Mouse (Mus musculus): ENCODE data around the gene Nhlh1. TPM values are rescaled to one million over a fixed set of nuclear protein-coding genes. Genes with fewer than 3 reads are reported as not detected.

Gene Nhlh1
- polyA plus RNA-seq, 1 experiment from 2014 or later, result not detected

DNA sequence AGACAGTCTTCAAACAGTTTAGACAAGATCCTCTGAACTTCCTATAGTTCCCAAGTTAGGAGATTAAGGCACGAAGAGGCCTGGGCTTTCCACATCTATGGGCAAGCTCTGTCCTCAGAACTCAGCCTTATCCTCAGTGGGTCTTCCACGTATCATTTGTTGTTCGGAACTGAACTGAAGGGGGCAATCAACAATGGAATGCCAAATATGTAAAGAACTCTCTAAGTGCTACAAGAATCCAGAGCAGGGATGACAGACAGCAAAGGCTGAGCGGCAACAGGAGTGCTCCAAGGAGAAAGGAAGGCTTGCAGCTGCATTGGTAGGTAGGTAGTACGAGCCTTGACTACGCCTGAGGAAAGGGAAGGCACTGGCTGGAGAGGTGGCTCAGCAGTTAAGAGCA lies 12.9 kb upstream of the Nhlh1 start:
- no peak overlapping the region for H3K4me2 ChIP-seq (replicated peaks; ENCODE audit: low read depth)
- no peaks in the 10 kb centered on the region for H3K27me3 ChIP-seq (ENCODE audit: control insufficient read depth, insufficient read depth, low read length)
- DNase-seq (ENCODE audit: low spot score), result no peak
- H3K4me1 ChIP-seq (replicated peaks; ENCODE audit: control insufficient read depth, insufficient read depth), result no peaks in the 10 kb centered on the region
- TF ChIP-seq CTCF (IDR thresholded peaks at IDR 0.05; ENCODE audit: low read depth), result no peak
- TF ChIP-seq EP300 (optimal IDR thresholded peaks at IDR 0.05), result no peak
- no peak overlapping the region for H3K27ac ChIP-seq (replicated peaks)
- no peak overlapping the region for H3K4me3 ChIP-seq (ENCODE audit: low read depth, low read length)
- no peak overlapping the region for H3K9ac ChIP-seq (ENCODE audit: low read length)
- peaks cover 72% of the 10 kb centered on the region for H3K36me3 ChIP-seq (ENCODE audit: control insufficient read depth, insufficient read depth, low read length)
- WGBS, result 57% methylated on average over 6 of the region's 6 CpGs
- no peaks in the 10 kb centered on the region for H3K9me3 ChIP-seq (ENCODE audit: control insufficient read depth, low read length)
- no peak for ATAC-seq (ENCODE audit: low FRiP score, low TSS enrichment)

DNA sequence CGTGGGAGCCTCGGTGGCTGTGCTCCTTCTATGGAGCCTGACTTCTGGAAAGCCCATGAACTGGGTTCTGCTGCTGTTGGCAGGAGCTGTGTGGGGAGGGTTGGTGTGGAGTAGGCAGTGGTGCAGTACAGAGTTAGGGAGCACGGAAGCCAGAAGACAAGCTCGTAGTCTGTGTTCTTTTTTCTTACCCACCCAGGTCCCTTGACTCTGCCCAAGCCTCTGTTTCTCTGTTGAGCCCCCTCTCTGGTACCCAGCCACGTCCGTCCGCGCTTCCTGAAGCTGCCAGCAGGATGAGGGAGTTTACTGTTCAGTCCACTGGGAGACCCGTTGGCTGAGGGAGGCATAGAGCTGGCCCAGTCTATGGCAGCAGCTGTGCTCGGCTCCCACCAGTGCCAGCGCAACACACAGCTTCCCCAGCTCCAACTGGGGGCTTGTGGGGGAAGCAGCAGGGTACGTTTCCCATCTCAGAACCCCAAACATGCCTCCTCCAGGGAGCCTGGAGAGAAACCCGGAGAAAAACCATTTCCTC lies 7.3 kb upstream of the Nhlh1 start:
- Histone ChIP-seq H3K4me2 (replicated peaks; ENCODE audit: low read depth) (no peak overlapping the region), H3K27ac (replicated peaks) (no peak overlapping the region), H3K9ac (ENCODE audit: low read length) (no peak overlapping the region), H3K4me3 (ENCODE audit: low read depth, low read length) (no peak overlapping the region), H3K27me3 (ENCODE audit: control insufficient read depth, insufficient read depth, low read length) (no peaks in the 10 kb centered on the region), H3K9me3 (ENCODE audit: control insufficient read depth, low read length) (no peaks in the 10 kb centered on the region), H3K36me3 (ENCODE audit: control insufficient read depth, insufficient read depth, low read length) (peaks cover 31% of the 10 kb centered on the region), H3K4me1 (replicated peaks; ENCODE audit: control insufficient read depth, insufficient read depth) (no peaks in the 10 kb centered on the region)
- 76% methylated on average over 13 of the region's 13 CpGs for WGBS
- TF ChIP-seq EP300 (optimal IDR thresholded peaks at IDR 0.05), result no peak
- 0 out of 2 replicates have a peak, but pooled peaks have one; percentile 5 for TF ChIP-seq CTCF (IDR thresholded peaks at IDR 0.05; ENCODE audit: low read depth)
- DNase-seq (ENCODE audit: low spot score) (no peak), ATAC-seq (ENCODE audit: low FRiP score, low TSS enrichment) (no peak; the same call in 1 of the 2 replicates)

DNA sequence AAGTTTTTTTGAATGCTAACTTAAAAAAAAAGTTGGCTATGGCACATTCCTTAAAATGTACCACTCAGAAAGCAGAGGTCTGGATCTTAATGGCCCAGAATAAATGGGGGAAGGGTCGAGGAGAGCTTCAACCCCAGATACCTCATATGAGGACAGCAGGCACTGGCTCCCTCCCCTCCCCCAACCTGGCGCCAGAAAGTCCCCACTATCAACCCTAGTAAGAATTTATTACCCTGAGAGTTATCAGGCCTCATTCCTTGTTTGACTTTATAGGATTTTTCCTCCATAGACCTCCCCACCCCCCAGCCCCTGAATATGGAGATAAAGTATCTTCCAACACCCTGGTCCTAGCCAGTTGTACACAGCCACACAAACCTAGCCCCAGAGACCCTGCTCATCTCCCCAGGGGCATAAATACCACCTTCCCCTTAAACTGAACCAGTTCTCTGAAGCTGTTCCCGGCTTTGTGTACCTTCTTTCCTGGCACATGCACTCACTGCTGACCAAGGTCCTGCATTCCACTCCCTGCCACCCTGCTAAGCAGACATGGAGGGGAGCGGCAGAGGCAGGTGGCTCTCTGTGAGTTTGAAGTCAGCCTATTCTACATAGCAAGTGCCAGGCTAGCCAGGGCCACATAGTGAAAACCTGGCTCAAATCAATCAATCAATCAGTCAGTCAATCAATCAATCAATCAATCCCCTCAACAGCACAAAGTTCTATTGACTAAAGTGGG lies 6.1 kb upstream of the Nhlh1 start:
- TF ChIP-seq CTCF (IDR thresholded peaks at IDR 0.05; ENCODE audit: low read depth) (no peak), EP300 (optimal IDR thresholded peaks at IDR 0.05) (no peak)
- Histone ChIP-seq H3K27me3 (ENCODE audit: control insufficient read depth, insufficient read depth, low read length) (no peaks in the 10 kb centered on the region), H3K36me3 (ENCODE audit: control insufficient read depth, insufficient read depth, low read length) (peaks cover 19% of the 10 kb centered on the region), H3K27ac (replicated peaks) (no peak overlapping the region), H3K9ac (ENCODE audit: low read length) (no peak overlapping the region), H3K9me3 (ENCODE audit: control insufficient read depth, low read length) (no peaks in the 10 kb centered on the region), H3K4me1 (replicated peaks; ENCODE audit: control insufficient read depth, insufficient read depth) (no peaks in the 10 kb centered on the region), H3K4me3 (ENCODE audit: low read depth, low read length) (no peak overlapping the region), H3K4me2 (replicated peaks; ENCODE audit: low read depth) (no peak overlapping the region)
- WGBS, result 48% methylated on average over 4 of the region's 4 CpGs
- DNase-seq (ENCODE audit: low spot score) (no peak), ATAC-seq (ENCODE audit: low FRiP score, low TSS enrichment) (peak; percentile 33; the same call in 1 of the 2 replicates)

DNA sequence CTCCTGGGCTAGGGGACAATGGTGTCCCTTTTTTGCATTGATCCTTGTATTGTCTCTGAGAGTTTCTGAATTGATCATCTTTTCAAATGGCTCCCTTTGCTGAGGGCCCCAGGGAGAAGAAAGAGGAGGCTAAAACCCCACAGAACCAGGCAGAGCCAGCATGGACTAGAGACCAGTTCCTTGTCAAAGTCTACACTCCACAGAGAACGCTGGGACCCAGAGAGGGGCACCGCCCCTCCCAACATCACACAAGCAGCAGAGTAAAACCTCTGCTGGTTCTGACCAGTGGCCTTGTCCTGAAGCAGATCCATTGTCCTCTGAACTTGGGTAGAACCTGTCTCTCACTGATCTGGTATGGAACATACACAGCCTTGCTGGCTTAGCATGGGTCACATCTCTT lies 4.7 kb upstream of the Nhlh1 start:
- WGBS, result 90% methylated on average over 2 of the region's 2 CpGs
- Histone ChIP-seq H3K4me3 (ENCODE audit: low read depth, low read length) (no peak overlapping the region), H3K27me3 (ENCODE audit: control insufficient read depth, insufficient read depth, low read length) (no peaks in the 10 kb centered on the region), H3K4me2 (replicated peaks; ENCODE audit: low read depth) (no peak overlapping the region), H3K27ac (replicated peaks) (no peak overlapping the region), H3K36me3 (ENCODE audit: control insufficient read depth, insufficient read depth, low read length) (peaks cover 16% of the 10 kb centered on the region), H3K9ac (ENCODE audit: low read length) (no peak overlapping the region), H3K4me1 (replicated peaks; ENCODE audit: control insufficient read depth, insufficient read depth) (no peaks in the 10 kb centered on the region), H3K9me3 (ENCODE audit: control insufficient read depth, low read length) (no peaks in the 10 kb centered on the region)
- TF ChIP-seq EP300 (optimal IDR thresholded peaks at IDR 0.05) (no peak), CTCF (IDR thresholded peaks at IDR 0.05; ENCODE audit: low read depth) (no peak)
- DNase-seq (ENCODE audit: low spot score), result no peak
- no peak for ATAC-seq (ENCODE audit: low FRiP score, low TSS enrichment)

DNA sequence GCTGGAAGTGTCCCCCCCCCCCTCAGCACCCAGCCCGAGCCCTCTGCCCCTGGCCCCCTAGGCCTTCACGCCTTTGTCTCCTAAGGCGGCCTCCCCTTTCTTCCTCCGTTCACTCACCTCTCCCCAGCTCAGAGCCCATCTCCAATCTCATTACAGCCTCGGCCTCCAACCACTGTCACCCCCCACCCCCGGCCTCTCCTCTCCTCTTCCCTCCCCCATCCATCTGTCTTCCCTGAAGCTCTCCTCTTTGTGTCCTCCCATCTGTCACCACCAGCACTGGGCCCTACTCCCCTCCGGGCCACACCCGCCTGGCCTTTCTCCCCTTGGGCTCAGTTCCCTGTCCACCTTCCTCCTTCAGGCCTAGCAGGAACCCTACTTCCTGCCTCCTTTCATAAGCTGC lies 3.8 kb upstream of the Nhlh1 start:
- H3K4me2 ChIP-seq (replicated peaks; ENCODE audit: low read depth), result no peak overlapping the region
- no peak overlapping the region for H3K27ac ChIP-seq (replicated peaks)
- H3K36me3 ChIP-seq (ENCODE audit: control insufficient read depth, insufficient read depth, low read length), result peaks cover 10% of the 10 kb centered on the region
- DNase-seq (ENCODE audit: low spot score) (no peak), ATAC-seq (ENCODE audit: low FRiP score, low TSS enrichment) (no peak)
- TF ChIP-seq EP300 (optimal IDR thresholded peaks at IDR 0.05) (no peak), CTCF (IDR thresholded peaks at IDR 0.05; ENCODE audit: low read depth) (no peak)
- H3K4me3 ChIP-seq (ENCODE audit: low read depth, low read length), result no peak overlapping the region
- no peak overlapping the region for H3K9ac ChIP-seq (ENCODE audit: low read length)
- no peaks in the 10 kb centered on the region for H3K9me3 ChIP-seq (ENCODE audit: control insufficient read depth, low read length)
- WGBS, result 41% methylated on average over 8 of the region's 8 CpGs
- no peaks in the 10 kb centered on the region for H3K27me3 ChIP-seq (ENCODE audit: control insufficient read depth, insufficient read depth, low read length)
- H3K4me1 ChIP-seq (replicated peaks; ENCODE audit: control insufficient read depth, insufficient read depth), result no peaks in the 10 kb centered on the region

DNA sequence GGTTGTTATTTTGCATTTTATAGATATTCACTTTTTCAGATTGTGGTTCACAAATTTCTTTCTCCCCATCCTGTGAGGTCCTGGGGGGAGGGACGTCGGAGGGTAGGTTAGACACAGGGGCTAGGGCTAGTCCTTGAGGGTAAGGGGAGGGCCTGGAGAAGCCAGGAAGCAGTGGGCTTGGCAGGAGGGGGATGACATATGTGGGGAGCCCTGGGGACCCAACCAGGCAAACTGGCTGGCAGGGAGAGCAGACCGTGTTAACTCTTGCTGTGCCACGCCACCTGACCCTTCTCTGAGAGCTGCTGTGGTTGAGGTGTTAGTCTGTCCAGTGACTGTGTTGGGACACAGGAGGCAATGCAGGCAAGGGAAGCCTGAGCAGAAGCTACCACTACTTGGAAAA lies 3.3 kb upstream of the Nhlh1 start:
- Histone ChIP-seq H3K9me3 (ENCODE audit: control insufficient read depth, low read length) (no peaks in the 10 kb centered on the region), H3K27me3 (ENCODE audit: control insufficient read depth, insufficient read depth, low read length) (no peaks in the 10 kb centered on the region), H3K36me3 (ENCODE audit: control insufficient read depth, insufficient read depth, low read length) (peaks cover 7% of the 10 kb centered on the region), H3K4me2 (replicated peaks; ENCODE audit: low read depth) (no peak overlapping the region), H3K4me3 (ENCODE audit: low read depth, low read length) (no peak overlapping the region), H3K9ac (ENCODE audit: low read length) (no peak overlapping the region), H3K27ac (replicated peaks) (no peak overlapping the region), H3K4me1 (replicated peaks; ENCODE audit: control insufficient read depth, insufficient read depth) (no peaks in the 10 kb centered on the region)
- no peak for DNase-seq (ENCODE audit: low spot score)
- no peak for TF ChIP-seq CTCF (IDR thresholded peaks at IDR 0.05; ENCODE audit: low read depth)
- no peak for TF ChIP-seq EP300 (optimal IDR thresholded peaks at IDR 0.05)
- 48% methylated on average over 4 of the region's 4 CpGs for WGBS
- ATAC-seq (ENCODE audit: low FRiP score, low TSS enrichment), result no peak

All from stomach, postnatal 0 days (tissue).